Mouse (Mus musculus) midbrain, embryonic 11.5 days (tissue): ENCODE data around the gene Tjap1. TPM values are rescaled to one million over a fixed set of nuclear protein-coding genes. Genes with fewer than 3 reads are reported as not detected.

Source experiments
- ATAC-seq: fragments of 200-750 bp; cut with Nextera tagmentation; 2 replicates; pipeline ENCODE4 v1.8.0; 2017; ENCODE audit warnings: moderate TSS enrichment, moderate library complexity; ENCODE audit not compliant: low FRiP score
- DNase-seq: peaks from one replicate; pipeline ENCODE4 v3.0.0; 2015; ENCODE audit warnings: low spot score; ENCODE audit errors: missing footprints
- H3K27ac ChIP-seq: fragments of 300-500 bp; sonication (generic); 2 replicates; pipeline ENCODE4 v1.5.1; 2014; ENCODE audit warnings: low read depth, low read length
- H3K27me3 ChIP-seq: fragments of 300-500 bp; sonication (generic); 2 replicates; pipeline ENCODE4 v1.6.1; 2014; ENCODE audit warnings: mild to moderate bottlenecking, low read length, moderate library complexity, mixed read lengths; ENCODE audit not compliant: control insufficient read depth, insufficient read depth
- H3K36me3 ChIP-seq: fragments of 300-500 bp; sonication (generic); 2 replicates; pipeline ENCODE4 v1.6.1; 2014; ENCODE audit warnings: mild to moderate bottlenecking, low read length, moderate library complexity, mixed read lengths; ENCODE audit not compliant: control insufficient read depth, insufficient read depth
- H3K4me1 ChIP-seq: fragments of 300-500 bp; sonication (generic); 2 replicates; pipeline ENCODE4 v1.6.1; 2014; ENCODE audit warnings: low read length; ENCODE audit not compliant: control insufficient read depth, insufficient read depth
- H3K4me2 ChIP-seq: fragments of 300-500 bp; sonication (generic); 2 replicates; pipeline ENCODE4 v1.6.1; 2014; ENCODE audit warnings: mild to moderate bottlenecking, moderate library complexity
- H3K4me3 ChIP-seq: fragments of 300-500 bp; sonication (generic); 2 replicates; pipeline ENCODE4 v1.5.1; 2014; ENCODE audit warnings: low read depth, low read length
- H3K9ac ChIP-seq: fragments of 300-500 bp; sonication (generic); 2 replicates; pipeline ENCODE4 v1.6.1; 2014; ENCODE audit warnings: low read length
- H3K9me3 ChIP-seq: fragments of 300-500 bp; sonication (generic); 2 replicates; pipeline ENCODE4 v1.6.1; 2016; ENCODE audit warnings: low read length; ENCODE audit not compliant: control insufficient read depth
- WGBS: fragments of 180-500 bp; shearing (Covaris S2); extraction: QIAGEN DNeasy Blood & Tissue Kit; methylation state at CpG from one replicate; pipeline ENCODE4 v1.1.7; 2014; 5-methylcytosine and 5-hydroxymethylcytosine counted together
- polyA plus RNA-seq: library from polyadenylated mRNA; unstranded; fragments of >200 nt; fragmentation: Nextera tagmentation; extraction: Ambion mirVana; gene quantifications from 2 replicates; pipeline ENCODE4 v1.2.1, GENCODE M21; 2014

Gene Tjap1
- polyA plus RNA-seq, 1 experiment from 2014 or later, result 51.0 TPM

- H3K4me2 ChIP-seq, result no peak overlapping the region
- H3K9ac ChIP-seq, result no peak overlapping the region
- no peaks in the 10 kb centered on the region for H3K4me1 ChIP-seq
- no peaks in the 10 kb centered on the region for H3K9me3 ChIP-seq
- ATAC-seq (no peak), DNase-seq (no peak)
- H3K4me3 ChIP-seq, result no peak overlapping the region
- 84% methylated on average over 12 of the region's 12 CpGs for WGBS
- no peak overlapping the region for H3K27ac ChIP-seq
- no peaks in the 10 kb centered on the region for H3K27me3 ChIP-seq
- peaks cover 10% of the 10 kb centered on the region; the same call in 1 of the 2 replicates for H3K36me3 ChIP-seq
Observed at GRCm38 (mm10) chr17:46265502-46265901, 17.3 kb downstream of the Tjap1 start.

GRCm38 (mm10) chr17:46262201-46262694 is 20.6 kb downstream of the Tjap1 start:
- 91% methylated on average over 5 of the region's 5 CpGs for WGBS
- no peak overlapping the region for H3K9ac ChIP-seq

GRCm38 (mm10) chr17:46259675-46260074 is 23.2 kb downstream of the Tjap1 start:
- peaks cover 24% of the 10 kb centered on the region for H3K36me3 ChIP-seq
- peaks cover 6% of the 10 kb centered on the region; the same call in 1 of the 2 replicates for H3K27me3 ChIP-seq
- ATAC-seq (no peak), DNase-seq (no peak)
- no peak overlapping the region for H3K4me3 ChIP-seq
- WGBS, result 90% methylated on average over 17 of the region's 17 CpGs
- H3K9me3 ChIP-seq, result no peaks in the 10 kb centered on the region
- no peak overlapping the region for H3K27ac ChIP-seq
- H3K9ac ChIP-seq, result no peak overlapping the region
- no peak overlapping the region for H3K4me2 ChIP-seq
- H3K4me1 ChIP-seq, result peaks cover 1% of the 10 kb centered on the region

More at GRCm38 (mm10) chr17:46262201-46262694, 20.6 kb downstream of the Tjap1 start:
- Histone ChIP-seq H3K4me2 (no peak overlapping the region), H3K27me3 (no peaks in the 10 kb centered on the region), H3K4me1 (no peaks in the 10 kb centered on the region), H3K9me3 (no peaks in the 10 kb centered on the region), H3K4me3 (no peak overlapping the region), H3K27ac (no peak overlapping the region), H3K36me3 (peaks cover 21% of the 10 kb centered on the region)
- no peak for ATAC-seq
- DNase-seq, result no peak

GRCm38 (mm10) chr17:46258279-46259053 is 24.4 kb downstream of the Tjap1 start:
- Histone ChIP-seq H3K9ac (no peak overlapping the region), H3K4me1 (peaks cover 5% of the 10 kb centered on the region), H3K27me3 (peaks cover 11% of the 10 kb centered on the region; the same call in 1 of the 2 replicates), H3K36me3 (peaks cover 24% of the 10 kb centered on the region), H3K9me3 (no peaks in the 10 kb centered on the region), H3K4me3 (no peak overlapping the region), H3K4me2 (no peak overlapping the region), H3K27ac (no peak overlapping the region)
- 86% methylated on average over 30 of the region's 30 CpGs for WGBS
- DNase-seq (no peak), ATAC-seq (no peak)

- H3K27ac ChIP-seq, result no peak overlapping the region
- DNase-seq, result peak; percentile 84
- no peak overlapping the region for H3K4me3 ChIP-seq
- WGBS, result 33% methylated on average over 6 of the region's 6 CpGs
- ATAC-seq, result no peak
- no peak overlapping the region; the same call in 1 of the 2 replicates for H3K9ac ChIP-seq
- H3K36me3 ChIP-seq, result peaks cover 28% of the 10 kb centered on the region
- H3K4me1 ChIP-seq, result peaks cover 7% of the 10 kb centered on the region
- H3K4me2 ChIP-seq, result peak overlapping the region; percentile 98; the same call in 1 of the 2 replicates
- H3K27me3 ChIP-seq, result peaks cover 11% of the 10 kb centered on the region; the same call in 1 of the 2 replicates
- H3K9me3 ChIP-seq, result no peaks in the 10 kb centered on the region
Observed at GRCm38 (mm10) chr17:46255147-46255546, 27.7 kb downstream of the Tjap1 start.

GRCm38 (mm10) chr17:46254106-46254505 is 28.7 kb downstream of the Tjap1 start:
- H3K4me3 ChIP-seq, result peak overlapping the region; percentile 68
- peaks cover 20% of the 10 kb centered on the region for H3K36me3 ChIP-seq
- H3K9me3 ChIP-seq, result no peaks in the 10 kb centered on the region
- H3K9ac ChIP-seq, result peak overlapping the region; percentile 65
- peaks cover 11% of the 10 kb centered on the region; the same call in 1 of the 2 replicates for H3K27me3 ChIP-seq
- H3K27ac ChIP-seq, result no peak overlapping the region; the same call in 1 of the 2 replicates
- H3K4me2 ChIP-seq, result peak overlapping the region; percentile 98
- WGBS, result under 1% methylated on average over 41 of the region's 54 CpGs
- H3K4me1 ChIP-seq, result peaks cover 9% of the 10 kb centered on the region
- peak; percentile 58 for ATAC-seq
- peak; percentile 92 for DNase-seq

GRCm38 (mm10) chr17:46253452-46254084 is 29.3 kb downstream of the Tjap1 start, which contains the start of gene Lrrc73:
Gene Lrrc73, plus strand, starts transcription at chr17:46253531.
- 2% methylated on average over 47 of the region's 48 CpGs for WGBS
- Histone ChIP-seq H3K36me3 (peaks cover 16% of the 10 kb centered on the region), H3K27ac (no peak within 1 kb of the TSS; the same call in 1 of the 2 replicates), H3K27me3 (peaks cover 11% of the 10 kb centered on the region; the same call in 1 of the 2 replicates), H3K4me3 (peak within 1 kb of the TSS; percentile 68), H3K9me3 (no peaks in the 10 kb centered on the region), H3K4me2 (peak within 1 kb of the TSS; percentile 98), H3K9ac (peak within 1 kb of the TSS; percentile 65), H3K4me1 (peaks cover 14% of the 10 kb centered on the region)
- DNase-seq (peak; percentile 99), ATAC-seq (peak; percentile 90)

GRCm38 (mm10) chr17:46252571-46253451 is 30.0 kb downstream of the Tjap1 start:
- peaks cover 11% of the 10 kb centered on the region; the same call in 1 of the 2 replicates for H3K27me3 ChIP-seq
- no peaks in the 10 kb centered on the region for H3K9me3 ChIP-seq
- H3K27ac ChIP-seq, result no peak overlapping the region
- peaks cover 16% of the 10 kb centered on the region for H3K36me3 ChIP-seq
- peak overlapping the region; percentile 98 for H3K4me2 ChIP-seq
- 53% methylated on average over 14 of the region's 14 CpGs for WGBS
- H3K9ac ChIP-seq, result no peak overlapping the region
- ATAC-seq (no peak), DNase-seq (peak; percentile 90)
- H3K4me3 ChIP-seq, result peak overlapping the region; percentile 68; the same call in 1 of the 2 replicates
- H3K4me1 ChIP-seq, result peaks cover 15% of the 10 kb centered on the region
